Mouse (Mus musculus) MEL-GATA-1-ER (cell line): Measurements from ENCODE around the gene Ube2d1.

Experiments used
- DNase-seq: peaks from one replicate; pipeline ENCODE4 v3.0.0-alpha.2; 2012; ENCODE audit warnings: low read depth; ENCODE audit errors: extremely low read depth

The Ube2d1 gene

DNA sequence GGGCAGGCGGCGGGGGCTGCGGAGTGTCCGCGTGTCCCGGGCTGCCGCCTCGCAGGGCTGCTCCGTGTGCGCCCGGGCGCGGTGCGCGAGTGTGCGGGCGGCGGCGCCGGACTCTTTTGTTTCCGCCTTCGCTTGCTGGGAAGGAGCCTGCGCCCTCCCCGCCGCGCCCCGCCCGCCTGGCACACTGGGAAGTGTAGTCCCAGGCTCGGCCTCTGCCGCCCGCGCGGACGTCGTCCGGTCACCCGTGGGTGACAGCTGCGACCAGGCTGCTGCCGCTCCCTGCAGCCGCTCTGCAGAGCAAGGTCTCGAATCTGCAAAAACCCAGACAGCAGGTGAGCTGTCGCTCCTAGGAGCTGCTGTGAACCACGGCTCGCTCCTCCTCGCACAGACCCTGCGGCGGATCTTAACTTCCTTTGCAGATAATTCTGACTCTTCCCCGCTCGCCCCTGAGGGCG lies at the start of gene Ube2d1:
Gene Ube2d1, minus strand, starts transcription at position 137 of the 455 bp plus-strand sequence.
- DNase-seq, result peak; percentile 38

DNA sequence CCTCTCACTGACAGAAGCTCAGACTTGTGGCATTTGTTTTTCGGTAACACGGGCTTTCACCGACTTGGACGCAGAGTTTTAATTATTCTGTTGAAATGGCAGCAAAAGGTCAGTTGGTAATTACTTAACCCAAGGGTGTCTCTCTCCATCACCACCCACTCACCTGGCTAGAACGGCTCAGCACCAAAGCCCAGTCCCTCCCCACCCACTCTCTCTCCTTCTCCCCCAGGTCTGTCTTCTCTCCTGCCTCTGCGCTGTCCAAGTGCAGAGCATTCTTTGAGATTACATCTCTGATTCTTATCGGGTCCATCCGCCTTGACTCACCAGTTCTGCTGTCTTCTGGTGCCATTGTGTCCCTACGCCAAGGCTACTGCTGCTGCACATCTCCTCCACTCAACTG lies 47.8 kb upstream of the Ube2d1 start:
- DNase-seq, result no peak

DNA sequence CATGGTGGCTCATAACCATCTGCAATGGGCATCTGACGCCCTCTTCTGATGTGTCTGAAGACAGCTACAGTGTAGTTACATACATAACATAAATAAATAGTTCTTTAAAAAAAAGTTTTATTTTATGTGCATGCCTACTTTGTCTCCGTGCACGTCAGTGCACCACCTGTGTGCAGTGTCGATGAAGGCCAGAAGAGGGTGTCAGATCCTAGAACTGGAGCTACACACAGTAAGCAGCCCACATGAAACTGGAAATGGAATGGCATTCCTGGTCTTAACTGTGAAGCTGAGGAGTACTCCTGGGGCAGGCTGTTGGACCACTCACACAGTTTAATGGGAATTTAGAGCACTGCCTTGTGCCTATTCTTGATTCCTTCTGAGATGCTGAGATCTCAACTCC lies 47.3 kb upstream of the Ube2d1 start:
- no peak for DNase-seq

DNA sequence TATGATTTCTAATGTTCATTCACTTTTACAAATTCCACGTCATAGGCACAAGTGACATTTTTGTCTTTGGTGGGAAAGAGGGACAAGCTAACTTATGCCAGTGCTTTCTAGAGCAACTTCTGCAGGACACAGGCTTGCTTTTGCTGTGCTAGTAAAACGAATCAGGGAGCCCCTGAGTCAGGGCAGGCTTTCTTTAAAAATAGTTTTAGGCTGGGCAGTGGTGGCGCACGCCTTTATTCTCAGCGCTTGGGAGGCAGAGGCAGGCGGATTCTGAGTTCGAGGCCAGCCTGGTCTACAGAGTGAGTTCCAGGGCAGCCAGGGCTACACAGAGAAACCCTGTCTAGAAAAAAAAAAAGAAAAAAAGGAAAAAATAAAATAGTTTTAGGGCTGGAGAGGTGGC lies 46.8 kb upstream of the Ube2d1 start:
- DNase-seq, result no peak

DNA sequence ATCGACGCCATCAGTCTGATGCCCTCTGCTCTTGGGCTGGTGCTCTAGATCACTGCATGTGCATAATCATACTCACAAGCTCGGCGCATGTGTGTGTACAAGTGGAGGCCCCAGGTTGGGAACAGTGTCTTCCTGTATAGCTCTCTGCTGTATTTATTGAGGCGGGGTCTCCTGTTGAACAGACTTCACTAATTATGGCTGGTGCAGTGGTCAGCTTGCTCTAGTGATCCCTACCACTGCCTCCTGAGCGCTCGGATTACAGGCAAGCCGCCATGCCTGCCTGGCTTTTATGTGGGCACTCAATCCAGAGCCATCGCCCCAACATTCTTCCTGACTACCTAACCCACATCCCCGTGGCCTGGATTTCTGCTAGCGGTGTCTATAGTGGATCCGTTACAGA lies 45.0 kb upstream of the Ube2d1 start:
- DNase-seq, result no peak

DNA sequence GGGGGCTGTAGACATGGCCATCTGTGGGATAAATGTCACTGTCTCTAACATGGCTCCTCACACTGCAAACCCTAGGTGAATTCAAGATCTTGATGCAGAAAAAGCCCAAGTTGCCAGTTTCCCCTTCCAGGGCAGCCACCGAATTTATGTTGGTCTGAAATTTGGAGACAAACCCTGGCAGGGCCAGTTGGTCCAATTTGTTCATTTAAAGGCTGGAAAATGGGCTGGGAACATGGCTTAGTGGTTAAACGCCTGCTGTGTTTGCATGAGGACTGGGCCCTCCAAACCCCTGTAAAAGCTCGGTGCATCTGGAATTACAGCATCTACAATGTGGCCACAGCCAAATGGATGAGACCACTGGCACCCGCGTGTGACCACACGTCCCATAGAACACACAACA lies 44.2 kb upstream of the Ube2d1 start:
- DNase-seq, result no peak

DNA sequence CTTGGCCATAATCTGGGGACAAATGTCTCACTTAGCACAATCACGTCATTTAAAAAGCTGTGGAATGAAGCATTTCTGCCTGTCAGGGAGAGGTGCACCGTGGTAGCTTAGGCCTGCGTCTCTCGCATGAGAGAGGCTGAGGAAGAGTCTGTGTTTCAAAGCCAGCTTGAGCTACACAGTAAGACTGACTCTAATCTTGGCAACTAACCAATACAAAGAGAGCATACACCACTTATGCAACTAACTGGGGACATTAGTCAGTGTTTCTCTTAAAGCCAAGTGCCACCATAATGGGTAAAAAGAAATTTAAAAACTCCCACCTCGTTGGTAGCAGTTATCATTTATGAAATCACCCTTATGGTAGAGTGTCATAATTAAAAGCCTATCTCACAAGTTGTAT lies 43.8 kb upstream of the Ube2d1 start:
- DNase-seq, result no peak

DNA sequence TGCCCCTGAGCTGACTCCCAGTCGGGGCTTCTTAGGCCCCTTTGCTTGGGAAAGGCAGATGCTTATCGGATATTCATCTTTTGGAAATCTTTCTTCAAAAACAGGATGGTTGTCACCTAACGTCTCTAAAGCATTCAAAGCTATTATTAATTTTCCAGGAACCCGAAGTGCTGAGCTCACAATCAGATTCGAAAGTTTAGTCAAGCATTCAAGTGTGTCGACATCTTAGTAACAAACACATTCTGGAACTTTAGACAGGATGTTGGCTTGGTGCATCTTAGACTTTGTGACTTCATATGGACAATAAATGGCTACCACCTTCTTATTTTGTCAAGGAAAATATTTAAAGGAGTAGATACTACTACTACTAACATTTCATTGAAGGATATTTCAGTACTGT lies 43.3 kb upstream of the Ube2d1 start:
- DNase-seq, result no peak

DNA sequence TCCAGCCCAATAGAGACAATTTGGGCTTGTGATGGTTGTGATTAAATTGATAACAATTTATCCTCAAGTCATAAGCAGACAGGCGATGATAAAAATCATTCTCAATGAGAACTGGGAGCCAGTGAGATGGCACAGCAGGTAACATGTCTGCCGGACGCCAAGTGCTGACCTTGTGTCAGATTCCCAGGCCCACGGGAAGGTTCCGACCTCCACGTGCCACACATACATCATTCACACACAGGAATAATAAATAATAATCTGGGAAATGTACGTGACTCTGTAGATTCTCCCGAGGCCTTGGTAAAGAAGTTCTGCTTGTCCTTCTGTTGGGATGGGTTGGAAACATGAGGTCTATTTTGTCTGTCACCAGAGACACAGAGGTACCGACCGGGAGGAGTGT lies 42.3 kb upstream of the Ube2d1 start:
- no peak for DNase-seq

DNA sequence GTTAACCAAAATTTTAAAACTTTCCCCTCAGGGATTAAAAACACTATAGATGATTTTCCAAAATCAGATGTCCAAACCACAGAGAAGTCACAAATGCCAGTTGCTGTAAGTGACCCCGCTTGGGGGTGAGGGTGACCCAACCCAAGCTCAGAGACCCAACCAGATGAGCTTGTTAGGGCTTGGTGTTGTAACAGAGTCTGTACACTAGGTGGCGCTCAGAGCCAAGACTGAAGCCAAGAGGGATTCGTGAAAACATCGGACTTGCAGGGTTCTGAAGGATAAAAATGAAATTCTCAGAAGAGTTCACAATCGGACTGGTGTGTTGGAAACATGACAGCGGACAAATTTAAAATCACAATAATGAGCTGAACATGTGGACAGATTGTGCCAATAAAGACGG lies 41.7 kb upstream of the Ube2d1 start:
- no peak for DNase-seq

DNA sequence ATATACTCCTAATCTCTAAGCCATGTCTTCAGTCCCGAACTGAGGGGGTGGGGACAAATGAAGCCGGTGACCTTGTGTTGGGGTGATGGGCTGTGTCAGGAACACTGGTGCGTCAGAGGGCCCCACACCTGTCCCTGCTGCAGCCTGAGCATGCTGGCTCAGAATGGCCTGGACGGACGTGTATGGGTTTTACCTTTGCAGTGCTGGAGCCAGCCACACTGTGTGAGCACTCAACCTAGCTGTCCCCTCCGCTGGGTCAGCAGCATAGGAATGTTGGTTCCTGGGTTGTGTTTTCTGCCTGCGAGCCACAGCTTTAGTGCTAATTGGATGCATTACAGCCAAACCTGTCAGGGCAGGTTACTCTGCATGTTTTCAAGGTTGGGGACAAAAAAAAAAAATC lies 41.1 kb upstream of the Ube2d1 start:
- no peak for DNase-seq

DNA sequence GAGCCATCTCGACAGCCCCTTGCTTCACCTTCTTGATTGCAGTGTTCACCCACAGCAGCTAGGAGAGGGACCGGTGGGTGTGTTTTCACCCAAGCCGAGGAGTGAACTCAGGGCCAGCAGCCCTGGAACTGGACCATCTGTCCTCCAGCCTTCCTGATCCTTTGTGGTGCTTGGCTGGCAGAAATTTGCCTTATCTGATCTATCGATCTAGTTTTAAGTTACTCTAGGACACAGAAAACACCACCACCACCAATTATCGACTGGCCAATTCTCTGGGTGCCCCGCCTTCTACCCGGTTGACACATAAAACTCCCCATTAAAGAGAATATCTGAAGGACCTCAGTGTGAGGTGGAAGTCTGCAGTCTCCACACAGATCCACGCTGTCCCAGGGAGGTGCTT lies 38.6 kb upstream of the Ube2d1 start:
- no peak for DNase-seq

DNA sequence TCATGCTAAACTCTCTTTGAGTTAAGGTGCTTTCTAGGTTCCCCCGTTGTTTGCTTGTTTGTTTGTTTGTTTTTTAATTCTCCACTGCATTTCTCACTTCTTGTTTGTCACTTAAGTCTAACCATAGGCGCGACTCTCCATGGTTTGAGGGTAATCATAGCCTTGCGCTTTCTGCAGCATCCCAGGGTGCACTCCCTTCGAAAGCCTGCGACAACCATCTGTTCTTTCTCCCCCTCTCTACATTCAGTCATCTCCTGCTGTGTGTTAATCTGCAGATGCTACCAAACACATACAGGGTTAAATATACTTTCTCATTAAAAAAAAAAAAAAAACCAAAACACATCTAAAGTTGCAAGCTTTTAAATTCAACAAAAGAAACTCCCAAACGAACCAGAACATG lies 31.4 kb upstream of the Ube2d1 start:
- DNase-seq, result no peak

DNA sequence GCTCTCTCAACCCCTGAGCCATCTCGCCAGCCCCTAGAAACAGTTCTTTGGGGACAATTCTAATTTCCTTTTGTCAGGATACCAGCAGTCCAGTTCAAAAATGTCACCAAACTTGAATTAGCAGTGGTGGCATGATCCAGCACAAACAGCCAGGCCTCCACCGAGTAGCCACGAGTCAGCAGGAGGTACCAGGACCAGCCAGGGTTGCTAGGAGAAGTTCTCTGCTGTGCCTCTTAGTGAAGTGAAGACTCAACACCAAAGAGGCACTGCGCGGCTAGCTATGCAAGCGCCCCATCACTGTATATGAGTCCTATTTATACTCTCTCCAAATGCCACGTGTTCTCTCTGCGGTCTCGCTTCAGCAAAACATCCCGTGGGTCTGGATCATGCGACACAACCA lies 31.0 kb upstream of the Ube2d1 start:
- DNase-seq, result no peak

DNA sequence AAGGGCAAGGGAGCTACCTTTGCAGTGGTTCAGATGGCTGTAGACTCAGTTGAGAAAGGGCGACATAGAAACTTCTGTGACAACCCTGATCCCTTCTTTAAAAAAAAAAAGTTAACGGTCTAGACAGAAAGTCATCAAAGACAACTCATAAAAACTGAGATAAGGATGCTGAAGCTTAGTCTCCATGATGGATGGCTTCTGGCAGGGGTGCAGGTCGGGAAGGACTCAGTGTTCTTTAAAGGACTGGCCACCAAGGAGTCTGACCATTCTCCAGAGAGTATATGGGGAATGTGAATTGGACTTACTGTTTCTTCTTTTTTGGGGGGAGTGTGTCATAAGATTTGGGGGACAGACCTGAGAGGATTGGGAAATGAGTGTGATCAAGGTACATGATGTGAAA lies 29.5 kb upstream of the Ube2d1 start:
- no peak for DNase-seq

DNA sequence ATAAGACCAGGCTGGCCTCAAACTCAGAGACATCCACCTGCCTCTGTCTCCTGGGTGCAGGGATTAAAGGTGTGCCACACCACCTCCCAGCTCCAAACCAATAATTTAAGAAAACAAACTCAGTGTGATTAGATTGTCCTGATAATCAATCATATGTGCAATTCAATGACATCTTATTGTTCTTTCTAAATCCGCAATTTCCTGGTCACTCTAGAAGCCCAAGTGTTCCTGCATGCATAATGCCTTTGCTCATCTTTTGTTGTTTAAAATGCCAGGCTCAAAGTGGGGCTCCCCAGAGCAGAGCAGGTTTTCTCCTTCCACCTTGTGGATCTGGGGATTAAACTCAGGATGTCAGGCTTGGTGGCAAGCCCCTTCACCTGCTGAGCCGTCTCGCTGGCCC lies 25.2 kb upstream of the Ube2d1 start:
- DNase-seq, result no peak

DNA sequence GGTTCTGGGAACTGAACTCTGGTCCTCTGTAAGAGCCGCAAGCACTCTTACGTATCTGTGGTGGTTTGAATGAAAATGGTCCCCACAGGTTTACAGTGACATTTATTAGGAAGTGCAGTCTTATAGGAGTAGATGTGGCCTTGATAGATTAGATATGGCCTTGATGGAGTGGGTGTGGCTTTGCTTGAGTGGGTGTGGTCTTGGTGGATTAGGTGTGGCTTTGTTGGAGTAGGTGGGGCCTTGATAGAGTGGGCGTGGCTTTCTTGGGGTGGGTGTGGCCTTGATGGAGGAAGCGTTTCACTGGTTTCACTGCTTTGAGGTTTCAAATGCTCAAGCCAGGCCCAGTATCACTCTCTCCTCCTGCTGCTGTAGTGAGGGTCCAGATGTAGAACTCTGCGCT lies 23.1 kb upstream of the Ube2d1 start:
- no peak for DNase-seq

DNA sequence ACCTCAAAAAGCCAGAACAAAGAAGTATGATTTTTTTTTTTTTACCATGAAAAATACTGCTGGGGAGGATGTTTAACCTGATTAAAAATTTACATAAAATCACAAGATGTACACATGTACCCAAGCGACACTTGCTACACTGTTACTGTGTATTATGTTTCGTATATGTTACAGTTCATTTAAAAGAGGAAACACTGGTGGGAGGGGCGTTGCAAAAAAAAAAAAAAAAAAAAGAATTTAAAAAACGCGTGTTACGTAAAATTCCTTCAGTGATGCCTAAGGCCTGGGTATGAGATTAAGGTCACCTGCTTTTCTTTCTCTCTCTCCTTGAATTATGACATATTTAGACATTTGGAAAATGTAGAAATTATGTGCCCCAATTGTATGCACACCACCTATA lies 21.7 kb upstream of the Ube2d1 start:
- peak; percentile 19 for DNase-seq

DNA sequence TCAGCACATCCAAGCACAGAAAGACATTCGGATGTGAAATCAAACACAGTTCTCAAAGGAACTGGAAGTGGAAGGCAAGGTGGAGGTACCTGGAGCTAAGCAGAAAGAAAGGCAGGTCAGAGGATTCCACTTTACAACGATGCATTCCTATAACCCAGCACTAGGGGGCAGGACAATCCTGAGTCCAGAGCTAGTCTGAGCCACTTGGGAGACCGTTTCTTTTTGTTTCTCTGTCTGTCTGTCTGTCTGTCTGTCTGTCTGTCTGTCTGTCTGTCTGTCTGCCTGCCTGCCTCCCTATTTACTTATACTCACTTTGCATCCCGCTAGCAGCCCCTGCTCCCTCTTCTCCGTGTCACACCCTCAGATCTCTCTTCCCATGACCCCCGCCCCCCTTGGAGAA lies 21.1 kb upstream of the Ube2d1 start:
- peak; percentile 64 for DNase-seq

DNA sequence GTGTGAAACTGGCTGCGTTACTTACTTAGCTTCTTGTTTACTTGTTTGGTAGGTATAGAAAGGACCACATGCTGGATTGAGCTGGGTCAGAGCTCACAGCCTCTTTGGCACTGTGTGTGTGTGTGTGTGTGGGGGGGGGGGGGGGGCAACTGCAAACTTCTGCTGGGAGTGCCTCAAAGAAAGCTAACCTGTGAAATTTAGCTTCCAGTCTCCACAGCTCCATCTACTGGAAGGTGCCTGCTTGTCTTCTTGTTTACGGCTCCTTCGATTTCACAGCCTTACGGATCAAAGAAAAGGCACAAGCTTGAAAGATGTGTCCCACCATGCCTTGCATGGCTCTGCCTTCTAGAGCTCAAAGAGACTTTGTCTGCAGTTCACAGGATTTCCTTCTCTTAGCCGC lies 17.4 kb upstream of the Ube2d1 start:
- no peak for DNase-seq

DNA sequence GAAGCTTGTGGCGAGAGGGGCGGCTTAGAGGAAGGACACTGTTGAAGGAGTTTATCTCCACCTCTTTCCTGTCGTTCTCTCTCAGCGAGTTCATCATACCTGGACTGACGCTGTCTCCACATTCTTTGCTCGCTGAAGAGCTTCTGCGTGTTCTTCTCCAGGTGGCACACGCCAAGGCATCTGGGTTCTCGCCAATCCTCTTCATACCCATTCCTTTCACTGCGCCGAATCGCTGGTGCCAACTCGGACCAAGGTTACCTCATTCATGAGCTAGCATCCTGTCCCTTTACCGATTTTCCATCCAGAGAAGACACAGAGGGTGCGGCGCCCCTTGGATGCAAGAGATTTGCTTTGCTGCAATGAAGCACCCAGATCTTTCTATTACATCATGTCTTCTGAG lies 15.1 kb upstream of the Ube2d1 start:
- no peak for DNase-seq

DNA sequence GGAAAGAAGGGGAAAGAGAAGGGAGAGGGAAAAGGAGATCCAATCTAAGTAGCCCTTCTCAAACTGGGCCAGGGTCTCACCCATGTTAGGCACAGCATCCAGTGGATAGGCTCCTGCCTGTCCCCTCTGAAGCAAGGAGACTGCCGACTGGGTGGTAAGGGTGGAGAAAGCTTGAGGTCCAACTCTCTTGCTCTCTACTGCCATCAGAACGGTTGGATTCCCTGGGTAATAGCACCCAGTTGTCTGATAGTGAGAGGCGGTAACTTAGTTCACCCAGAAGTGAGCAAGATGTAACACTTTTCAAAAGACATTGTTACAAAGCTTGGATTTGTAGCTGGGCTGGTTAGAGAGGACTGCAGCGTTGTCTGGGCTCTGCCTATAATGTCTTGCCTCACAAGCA lies 8.2 kb upstream of the Ube2d1 start:
- no peak for DNase-seq

DNA sequence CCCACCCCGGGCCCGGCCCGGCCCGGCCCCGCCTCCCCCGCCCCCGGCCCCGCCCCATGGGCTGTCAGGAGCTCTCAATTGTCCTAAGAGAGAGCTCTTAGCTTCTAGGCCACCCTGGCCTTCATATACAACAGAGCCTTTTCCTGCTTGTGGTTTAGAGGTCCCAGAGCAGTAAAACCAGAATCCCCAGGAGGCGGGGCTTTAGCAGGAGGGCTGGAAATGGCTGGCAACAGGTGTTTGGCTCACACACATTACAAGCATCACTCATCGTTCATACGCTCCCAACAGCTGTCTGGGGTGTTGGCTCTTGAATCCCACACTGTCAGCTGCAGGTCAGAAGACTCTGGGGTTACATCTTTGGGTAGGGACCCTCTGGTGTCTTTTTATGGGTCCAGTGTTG lies 7.2 kb upstream of the Ube2d1 start:
- DNase-seq, result no peak

DNA sequence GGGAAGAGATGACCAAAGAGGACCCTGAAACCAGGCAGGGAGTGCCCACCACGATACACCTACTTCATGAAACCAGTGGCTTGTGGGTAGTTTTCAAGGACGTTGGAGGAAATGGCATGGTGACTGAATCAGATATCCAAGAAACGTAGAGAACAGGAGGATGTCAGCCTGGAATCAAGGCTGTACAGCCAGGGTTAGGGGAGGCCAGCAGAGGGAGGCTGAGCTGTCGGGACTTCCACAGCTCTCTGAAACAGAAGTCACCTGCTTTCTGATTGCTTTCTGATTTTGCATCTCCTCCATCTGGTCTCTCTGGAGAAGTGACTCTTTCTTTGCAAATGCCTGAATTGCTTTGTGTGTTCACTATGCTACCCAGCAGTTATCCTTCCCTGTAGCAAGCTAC lies 6.7 kb upstream of the Ube2d1 start:
- DNase-seq, result no peak
